Mouse (Mus musculus) liver, embryonic 13.5 days (tissue): ENCODE results near the gene Ccdc74a. TPM values are rescaled to one million over a fixed set of nuclear protein-coding genes. Genes with fewer than 3 reads are reported as not detected.
"Not testable (repeated sequence)": the region's sequence is repeated elsewhere in the genome, so short reads cannot be mapped to it uniquely, and the experiment has no call there.

Source experiments
- ATAC-seq: fragments of 200-750 bp; cut with Nextera tagmentation; 2 replicates; pipeline ENCODE4 v1.8.0; 2017; ENCODE audit warnings: low read depth, mild to moderate bottlenecking, moderate number of reproducible peaks, moderate library complexity
- DNase-seq: peaks from one replicate; pipeline ENCODE4 v3.0.0; 2022
- H3K27ac ChIP-seq: fragments of 300-500 bp; sonication (generic); 2 replicates; pipeline ENCODE4 v1.5.1; 2015; ENCODE audit warnings: moderate library complexity, mild to moderate bottlenecking, inconsistent platforms
- H3K27me3 ChIP-seq: fragments of 300-500 bp; sonication (generic); 2 replicates; pipeline ENCODE4 v1.6.1; 2015; ENCODE audit warnings: mild to moderate bottlenecking, inconsistent platforms
- H3K36me3 ChIP-seq: fragments of 300-500 bp; sonication (generic); 2 replicates; pipeline ENCODE4 v1.6.1; 2015; ENCODE audit warnings: mild to moderate bottlenecking, inconsistent platforms
- H3K4me1 ChIP-seq: fragments of 300-500 bp; sonication (generic); replicated peaks from 2 replicates; pipeline ENCODE4 v1.6.1; 2015; ENCODE audit warnings: inconsistent platforms
- H3K4me2 ChIP-seq: fragments of 300-500 bp; sonication (generic); 2 replicates; pipeline ENCODE4 v1.6.1; 2015; ENCODE audit warnings: inconsistent platforms, mild to moderate bottlenecking, moderate library complexity
- H3K4me3 ChIP-seq: fragments of 300-500 bp; sonication (generic); replicated peaks from 2 replicates; pipeline ENCODE4 v1.5.1; 2015; ENCODE audit warnings: mild to moderate bottlenecking, inconsistent platforms
- H3K9ac ChIP-seq: fragments of 300-500 bp; sonication (generic); 2 replicates; pipeline ENCODE4 v1.6.1; 2015; ENCODE audit warnings: mild to moderate bottlenecking, inconsistent platforms
- H3K9me3 ChIP-seq: fragments of 300-500 bp; sonication (generic); replicated peaks from 2 replicates; pipeline ENCODE4 v1.6.1; 2016; ENCODE audit warnings: inconsistent platforms
- WGBS: fragments of 180-500 bp; shearing (Covaris S2); methylation state at CpG from one replicate; pipeline ENCODE4 v1.1.7; 2015; ENCODE audit not compliant: insufficient replicate concordance; 5-methylcytosine and 5-hydroxymethylcytosine counted together
- polyA plus RNA-seq: library from polyadenylated mRNA; unstranded; fragments of >200 nt; fragmentation: Nextera tagmentation; extraction: Ambion mirVana; gene quantifications from 2 replicates; pipeline ENCODE4 v1.2.1, GENCODE M21; 2015

Gene Ccdc74a
- polyA plus RNA-seq, result 1.6 and 2.3 TPM in 2 replicates

- H3K9me3 ChIP-seq, result no peaks in the 10 kb centered on the region
- H3K36me3 ChIP-seq, result peaks cover 43% of the 10 kb centered on the region
- H3K4me3 ChIP-seq, result peak within 1 kb of the TSS; percentile 58
- peaks cover 37% of the 10 kb centered on the region for H3K4me1 ChIP-seq
- H3K27me3 ChIP-seq, result no peaks in the 10 kb centered on the region
- peak within 1 kb of the TSS; percentile 72 for H3K27ac ChIP-seq
- 4% methylated on average over 65 of the region's 65 CpGs for WGBS
- DNase-seq (peak; percentile 82), ATAC-seq (peak; percentile 99)
- peak within 1 kb of the TSS; percentile 89 for H3K4me2 ChIP-seq
- H3K9ac ChIP-seq, result peak within 1 kb of the TSS; percentile 76
These were observed at the start of gene Ccdc74a for GRCm38 (mm10) chr16:17646310-17647114. Gene Ccdc74a (plus strand): TSS chr16:17646470.

DNA sequence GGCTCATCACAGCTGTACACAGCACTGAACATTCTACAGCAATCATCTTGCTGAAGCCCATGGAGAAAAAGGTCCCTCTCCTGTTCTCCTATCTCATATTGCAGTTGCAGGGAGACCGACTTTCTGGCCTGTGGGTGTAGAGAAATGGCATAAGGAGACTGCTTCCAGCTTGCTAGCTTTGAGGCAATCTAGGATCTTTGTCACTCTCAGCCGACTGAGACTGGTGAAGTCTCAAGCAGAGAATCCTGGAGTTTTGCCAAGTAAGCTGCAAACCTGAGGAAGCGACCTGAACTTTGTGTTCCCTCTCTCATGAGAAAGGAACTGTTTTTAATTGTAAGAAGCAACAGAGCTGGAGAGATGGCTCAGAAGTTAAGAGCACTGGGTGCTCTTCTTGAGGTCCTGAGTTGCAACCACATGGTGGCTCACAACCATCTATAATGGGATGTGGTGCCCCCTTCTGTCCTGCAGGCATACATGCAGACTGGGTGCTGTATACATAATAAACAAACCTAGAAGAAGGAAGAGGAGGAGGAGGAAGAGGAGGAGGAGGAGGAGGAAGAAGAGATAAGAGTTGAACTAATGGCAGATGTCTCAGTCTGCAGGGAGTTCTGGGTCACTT is 45.2 kb upstream of the Ccdc74a start:
- no peaks in the 10 kb centered on the region for H3K4me1 ChIP-seq
- H3K27ac ChIP-seq, result no peak overlapping the region
- H3K9ac ChIP-seq, result no peak overlapping the region
- 55% methylated on average over 3 of the region's 3 CpGs for WGBS
- no peak overlapping the region for H3K4me2 ChIP-seq
- DNase-seq, result no peak
- H3K9me3 ChIP-seq, result no peaks in the 10 kb centered on the region
- no peak overlapping the region for H3K4me3 ChIP-seq
- 0 out of 2 replicates have a peak, but pooled peaks cover 2% of the 10 kb centered on the region for H3K27me3 ChIP-seq
- H3K36me3 ChIP-seq, result no peaks in the 10 kb centered on the region
- peak; percentile 36; the same call in 1 of the 2 replicates for ATAC-seq

DNA sequence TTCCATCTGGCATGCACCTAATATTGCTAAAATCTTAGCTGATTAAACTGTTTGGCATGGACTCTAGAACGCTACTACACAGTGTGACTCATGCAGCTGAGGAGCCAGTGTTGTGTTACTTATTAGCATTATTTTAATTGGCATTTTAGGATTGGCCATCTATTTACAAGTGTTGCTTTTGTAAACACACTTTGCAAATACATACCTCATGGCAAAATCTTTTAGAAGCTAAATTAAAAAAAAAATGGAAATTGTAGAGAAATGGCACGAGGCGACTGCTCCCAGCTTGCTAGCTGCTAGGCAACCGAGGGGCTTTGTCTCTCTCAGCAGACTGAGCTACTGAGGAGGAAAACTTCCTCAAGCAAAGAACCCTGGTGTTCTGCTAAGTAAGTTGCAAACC is 41.3 kb upstream of the Ccdc74a start:
- Histone ChIP-seq H3K27me3 (peaks cover 2% of the 10 kb centered on the region; the same call in 1 of the 2 replicates), H3K36me3 (no peaks in the 10 kb centered on the region), H3K4me2 (no peak overlapping the region), H3K4me1 (no peaks in the 10 kb centered on the region), H3K27ac (no peak overlapping the region), H3K9me3 (no peaks in the 10 kb centered on the region), H3K9ac (no peak overlapping the region), H3K4me3 (no peak overlapping the region)
- 67% methylated on average over 4 of the region's 4 CpGs for WGBS
- DNase-seq (no peak), ATAC-seq (no peak)

DNA sequence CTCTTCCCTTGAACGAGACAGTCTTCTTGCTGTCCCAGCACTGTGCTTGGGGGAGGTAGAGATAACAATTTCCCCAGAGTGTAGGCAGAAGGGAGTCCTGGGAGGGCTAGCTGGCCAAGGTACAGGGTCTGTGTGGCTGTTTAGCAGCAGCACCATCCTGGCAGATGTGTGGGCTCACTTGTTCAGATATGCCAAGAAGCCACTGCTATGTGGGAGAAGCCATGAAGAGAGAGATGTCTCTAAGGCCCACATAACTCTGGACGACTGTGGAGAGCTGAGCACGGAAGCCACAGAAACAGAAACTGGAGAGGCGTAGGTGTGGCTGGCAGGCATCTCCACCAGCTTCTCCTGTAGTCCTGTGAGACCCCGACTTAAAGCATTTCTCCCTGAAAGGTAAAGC is 40.6 kb upstream of the Ccdc74a start:
- no peaks in the 10 kb centered on the region for H3K36me3 ChIP-seq
- H3K4me3 ChIP-seq, result no peak overlapping the region
- H3K27ac ChIP-seq, result no peak overlapping the region
- peaks cover 2% of the 10 kb centered on the region; the same call in 1 of the 2 replicates for H3K27me3 ChIP-seq
- WGBS, result 69% methylated on average over 5 of the region's 5 CpGs
- no peaks in the 10 kb centered on the region for H3K4me1 ChIP-seq
- ATAC-seq (no peak), DNase-seq (no peak)
- no peak overlapping the region for H3K9ac ChIP-seq
- no peaks in the 10 kb centered on the region for H3K9me3 ChIP-seq
- no peak overlapping the region for H3K4me2 ChIP-seq

DNA sequence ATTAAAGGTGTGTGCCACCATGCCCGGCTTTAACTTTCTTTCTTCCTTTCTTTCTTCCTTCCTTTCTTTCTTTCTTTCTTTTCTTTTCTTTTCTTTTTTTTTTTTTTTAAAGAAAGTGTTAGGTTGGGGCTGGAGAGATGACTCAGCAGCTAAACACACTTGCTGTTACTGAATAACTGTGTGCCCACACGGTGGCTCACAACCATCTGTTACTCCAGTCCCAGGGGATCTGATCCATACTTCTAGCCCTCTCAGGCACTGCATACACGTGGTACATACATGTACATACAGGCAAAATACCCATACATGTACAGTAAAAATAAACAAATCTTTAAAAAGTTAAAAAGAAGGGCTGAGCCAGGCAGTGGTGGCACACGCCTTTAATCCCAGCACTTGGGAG is 34.9 kb upstream of the Ccdc74a start:
- H3K27me3 ChIP-seq, result no peaks in the 10 kb centered on the region; the same call in 1 of the 2 replicates
- no peak overlapping the region for H3K4me2 ChIP-seq
- DNase-seq, result no peak
- no peak for ATAC-seq
- no peaks in the 10 kb centered on the region for H3K36me3 ChIP-seq
- H3K27ac ChIP-seq, result no peak overlapping the region
- no peak overlapping the region for H3K9ac ChIP-seq
- WGBS, result 53% methylated on average over 4 of the region's 4 CpGs
- H3K4me3 ChIP-seq, result no peak overlapping the region
- no peaks in the 10 kb centered on the region for H3K9me3 ChIP-seq
- no peaks in the 10 kb centered on the region for H3K4me1 ChIP-seq

- not testable (repeated sequence) for H3K9ac ChIP-seq, H3K4me2 ChIP-seq, H3K9me3 ChIP-seq, H3K36me3 ChIP-seq, H3K27me3 ChIP-seq, ATAC-seq, H3K4me3 ChIP-seq, DNase-seq, H3K27ac ChIP-seq
- peaks cover 12% of the 10 kb centered on the region for H3K4me1 ChIP-seq
- WGBS, result 72% methylated on average over 6 of the region's 6 CpGs
These were observed 31.5 kb upstream of the Ccdc74a start for GRCm38 (mm10) chr16:17614740-17615139.

- peaks cover 27% of the 10 kb centered on the region for H3K4me1 ChIP-seq
- ATAC-seq (no peak), DNase-seq (no peak)
- H3K4me3 ChIP-seq, result no peak overlapping the region
- H3K36me3 ChIP-seq, result peaks cover 2% of the 10 kb centered on the region; the same call in 1 of the 2 replicates
- no peak overlapping the region for H3K27ac ChIP-seq
- no peak overlapping the region for H3K4me2 ChIP-seq
- no peak overlapping the region for H3K9ac ChIP-seq
- no peaks in the 10 kb centered on the region for H3K9me3 ChIP-seq
- H3K27me3 ChIP-seq, result no peaks in the 10 kb centered on the region
- WGBS, result 47% methylated on average over 5 of the region's 5 CpGs
These were observed 30.1 kb upstream of the Ccdc74a start for GRCm38 (mm10) chr16:17616212-17616611.

DNA sequence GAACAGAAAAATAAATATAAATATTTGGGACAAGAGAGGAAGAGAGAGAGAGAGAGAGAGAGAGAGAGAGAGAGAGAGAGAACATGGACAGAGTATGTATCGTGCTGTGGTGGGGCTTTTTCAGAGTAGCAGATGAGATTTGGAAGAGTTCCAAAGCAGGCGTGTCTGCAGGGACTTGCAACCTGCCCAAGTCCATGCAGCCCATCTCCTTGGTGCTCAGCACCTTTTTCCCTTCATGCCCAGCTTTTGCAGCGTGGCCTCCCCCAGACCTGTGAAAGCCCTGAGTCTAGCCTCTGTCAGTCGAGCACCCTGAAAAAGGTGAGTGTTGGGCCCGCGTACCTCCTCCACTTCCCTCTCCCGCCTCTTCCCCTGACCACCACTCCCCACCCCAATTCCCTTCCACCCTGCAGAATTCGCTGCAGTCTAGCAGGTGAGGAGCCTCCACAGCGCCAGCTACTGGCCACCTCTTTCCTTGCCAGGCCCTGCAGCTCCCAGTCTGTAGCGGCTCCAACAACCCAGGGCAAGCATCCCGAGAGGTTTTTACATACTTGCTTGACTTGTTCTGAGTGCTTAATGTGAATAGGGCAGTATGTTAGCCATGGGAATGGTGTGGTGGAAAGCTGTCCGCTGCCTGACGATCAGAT is 28.2 kb upstream of the Ccdc74a start:
- peaks cover 31% of the 10 kb centered on the region for H3K4me1 ChIP-seq
- 19% methylated on average over 13 of the region's 13 CpGs for WGBS
- H3K9ac ChIP-seq, result no peak overlapping the region
- no peaks in the 10 kb centered on the region for H3K9me3 ChIP-seq
- H3K36me3 ChIP-seq, result peaks cover 20% of the 10 kb centered on the region
- ATAC-seq (peak; percentile 58), DNase-seq (peak; percentile 64)
- H3K27ac ChIP-seq, result no peak overlapping the region
- H3K27me3 ChIP-seq, result no peaks in the 10 kb centered on the region
- no peak overlapping the region for H3K4me3 ChIP-seq
- peak overlapping the region; percentile 42 for H3K4me2 ChIP-seq

GRCm38 (mm10) chr16:17619198-17620105 is 26.8 kb upstream of the Ccdc74a start, which contains the start of gene Smpd4:
Gene Smpd4 (plus strand): TSS chr16:17619354.
- peak within 1 kb of the TSS; percentile 89 for H3K4me2 ChIP-seq
- H3K4me1 ChIP-seq, result peaks cover 31% of the 10 kb centered on the region
- peaks cover 32% of the 10 kb centered on the region for H3K36me3 ChIP-seq
- peak within 1 kb of the TSS; percentile 69 for H3K27ac ChIP-seq
- ATAC-seq (peak; percentile 80), DNase-seq (peak; percentile 86)
- 1% methylated on average over 60 of the region's 60 CpGs for WGBS
- peak within 1 kb of the TSS; percentile 91 for H3K4me3 ChIP-seq
- H3K27me3 ChIP-seq, result no peaks in the 10 kb centered on the region
- H3K9ac ChIP-seq, result peak within 1 kb of the TSS; percentile 90
- H3K9me3 ChIP-seq, result no peaks in the 10 kb centered on the region

DNA sequence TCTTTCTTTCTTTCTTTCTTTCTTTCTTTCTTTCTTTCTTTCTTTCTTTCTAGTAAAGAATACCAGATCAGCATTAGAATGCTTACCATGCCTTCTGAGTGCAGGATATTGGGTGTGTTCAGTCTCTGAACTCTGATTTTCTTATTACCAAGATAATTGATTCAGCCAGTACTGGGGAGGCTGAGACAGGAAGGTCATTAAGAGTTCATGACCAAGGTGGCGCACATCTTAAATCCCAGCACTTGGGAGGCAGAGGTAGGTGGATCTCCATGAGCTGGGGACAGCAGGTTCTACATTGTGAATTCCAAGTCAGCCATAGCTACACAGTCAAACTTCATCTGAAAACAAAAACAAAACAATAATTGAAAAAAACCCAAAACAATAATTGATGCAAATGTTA is 24.3 kb upstream of the Ccdc74a start:
- 88% methylated on average over 1 of the region's 1 CpGs for WGBS
- Histone ChIP-seq H3K27me3 (no peaks in the 10 kb centered on the region), H3K4me1 (peaks cover 31% of the 10 kb centered on the region), H3K4me3 (no peak overlapping the region), H3K9me3 (no peaks in the 10 kb centered on the region), H3K27ac (no peak overlapping the region), H3K9ac (no peak overlapping the region), H3K4me2 (no peak overlapping the region), H3K36me3 (peaks cover 56% of the 10 kb centered on the region)
- DNase-seq (no peak), ATAC-seq (no peak)
